Mouse (Mus musculus): ENCODE data around the gene Klhl12.
A peak's percentile ranks its signal among the peaks of the same experiment; 100 is the strongest.
"Not testable (repeated sequence)": the region's sequence is repeated elsewhere in the genome, so short reads cannot be mapped to it uniquely, and the experiment has no call there.

Gene Klhl12

GRCm38 (mm10) chr1:134448537-134448936 lies 6.8 kb upstream of the Klhl12 start:
- not testable (repeated sequence) for DNase-seq (ENCODE audit: low spot score)

- no peak for DNase-seq (ENCODE audit: low spot score)
Measured at GRCm38 (mm10) chr1:134450201-134450600, 5.1 kb upstream of the Klhl12 start.

GRCm38 (mm10) chr1:134450986-134451385 lies 4.3 kb upstream of the Klhl12 start:
- DNase-seq (ENCODE audit: low spot score), result peak; percentile 27

- DNase-seq (ENCODE audit: low spot score), result no peak
Measured at GRCm38 (mm10) chr1:134456060-134456459, 729 bp downstream of the Klhl12 start.

GRCm38 (mm10) chr1:134458139-134458727 lies 2.9 kb downstream of the Klhl12 start:
- no peak for DNase-seq (ENCODE audit: low spot score)

- no peak for DNase-seq (ENCODE audit: low spot score)
Measured at GRCm38 (mm10) chr1:134460294-134461284, 5.3 kb downstream of the Klhl12 start.

GRCm38 (mm10) chr1:134484623-134485022 lies 29.3 kb downstream of the Klhl12 start:
- DNase-seq (ENCODE audit: low spot score), result no peak

GRCm38 (mm10) chr1:134490903-134491801 lies 35.8 kb downstream of the Klhl12 start:
- no peak for DNase-seq (ENCODE audit: low spot score)

- DNase-seq (ENCODE audit: low spot score), result no peak
Measured at GRCm38 (mm10) chr1:134492276-134492675, 36.9 kb downstream of the Klhl12 start.

- DNase-seq (ENCODE audit: low spot score), result peak; percentile 3
Measured at GRCm38 (mm10) chr1:134493496-134493895, 38.2 kb downstream of the Klhl12 start.

- peak; percentile 1 for DNase-seq (ENCODE audit: low spot score)
Measured at GRCm38 (mm10) chr1:134493956-134494355, 38.6 kb downstream of the Klhl12 start.

- peak; percentile 99 for DNase-seq (ENCODE audit: low spot score)
Measured at GRCm38 (mm10) chr1:134494428-134495215, 39.3 kb downstream of the Klhl12 start, which contains the start of gene Rabif. Rabif (plus strand) TSS chr1:134494648.

- DNase-seq (ENCODE audit: low spot score), result no peak
Measured at GRCm38 (mm10) chr1:134495216-134495539, 39.8 kb downstream of the Klhl12 start.

- DNase-seq (ENCODE audit: low spot score), result peak; percentile 1
Measured at GRCm38 (mm10) chr1:134495991-134496390, 40.7 kb downstream of the Klhl12 start.

- DNase-seq (ENCODE audit: low spot score), result no peak
Measured at GRCm38 (mm10) chr1:134500916-134501315, 45.6 kb downstream of the Klhl12 start.

GRCm38 (mm10) chr1:134506201-134506600 lies 50.9 kb downstream of the Klhl12 start:
- no peak for DNase-seq (ENCODE audit: low spot score)

- peak; percentile 6 for DNase-seq (ENCODE audit: low spot score)
Measured at GRCm38 (mm10) chr1:134510018-134510417, 54.7 kb downstream of the Klhl12 start.

GRCm38 (mm10) chr1:134512183-134512582 lies 56.9 kb downstream of the Klhl12 start:
- no peak for DNase-seq (ENCODE audit: low spot score)

GRCm38 (mm10) chr1:134512584-134512983 lies 57.3 kb downstream of the Klhl12 start:
- no peak for DNase-seq (ENCODE audit: low spot score)

GRCm38 (mm10) chr1:134513312-134513860 lies 58.1 kb downstream of the Klhl12 start:
- DNase-seq (ENCODE audit: low spot score), result peak; percentile 57
